Mouse (Mus musculus) intestine, embryonic 14.5 days (tissue): ENCODE results near the gene BC003965. TPM values are rescaled to one million over a fixed set of nuclear protein-coding genes. Genes with fewer than 3 reads are reported as not detected.

Experiments
- ATAC-seq: fragments of 200-750 bp; cut with Nextera tagmentation; replicated peaks from 2 replicates; pipeline ENCODE4 v1.8.0; 2017; ENCODE audit warnings: low read depth, moderate number of reproducible peaks, moderate TSS enrichment, moderate library complexity; ENCODE audit not compliant: low FRiP score, low TSS enrichment
- DNase-seq: peaks from one replicate; pipeline ENCODE4 v3.0.0-alpha.2; 2018; ENCODE audit warnings: low spot score
- H3K27ac ChIP-seq: fragments of 300-500 bp; sonication (generic); 2 replicates; pipeline ENCODE4 v1.5.1; 2014; ENCODE audit warnings: low read depth, mild to moderate bottlenecking, control low read depth
- H3K27me3 ChIP-seq: fragments of 300-500 bp; sonication (generic); replicated peaks from 2 replicates; pipeline ENCODE4 v1.6.1; 2014; ENCODE audit warnings: low read length, control low read depth; ENCODE audit not compliant: control insufficient read depth, insufficient read depth
- H3K36me3 ChIP-seq: fragments of 300-500 bp; sonication (generic); 2 replicates; pipeline ENCODE4 v1.6.1; 2014; ENCODE audit warnings: low read length, control low read depth; ENCODE audit not compliant: control insufficient read depth, insufficient read depth
- H3K4me1 ChIP-seq: fragments of 300-500 bp; sonication (generic); replicated peaks from 2 replicates; pipeline ENCODE4 v1.6.1; 2014; ENCODE audit warnings: low read length, control low read depth, mixed read lengths; ENCODE audit not compliant: control insufficient read depth, insufficient read depth
- H3K4me2 ChIP-seq: fragments of 300-500 bp; sonication (generic); 2 replicates; pipeline ENCODE4 v1.6.1; 2014; ENCODE audit warnings: low read length
- H3K4me3 ChIP-seq: fragments of 300-500 bp; sonication (generic); 2 replicates; pipeline ENCODE4 v1.5.1; 2014; ENCODE audit warnings: low read depth, low read length, control low read depth, mixed read lengths
- H3K9ac ChIP-seq: fragments of 300-500 bp; sonication (generic); 2 replicates; pipeline ENCODE4 v1.6.1; 2014; ENCODE audit warnings: mild to moderate bottlenecking, low read length
- H3K9me3 ChIP-seq: fragments of 300-500 bp; sonication (generic); 2 replicates; pipeline ENCODE4 v1.6.1; 2016; ENCODE audit warnings: low read length, control low read depth; ENCODE audit not compliant: control insufficient read depth
- WGBS: fragments of 180-500 bp; shearing (Covaris S2); extraction: QIAGEN DNeasy Blood & Tissue Kit; methylation state at CpG from one replicate; pipeline ENCODE4 v1.1.7; 2014; 5-methylcytosine and 5-hydroxymethylcytosine counted together
- polyA plus RNA-seq: library from polyadenylated mRNA; unstranded; fragments of >200 nt; fragmentation: Nextera tagmentation; extraction: Ambion mirVana; gene quantifications from 2 replicates; pipeline ENCODE4 v1.2.1, GENCODE M21; 2014

Gene BC003965
- polyA plus RNA-seq, 1 experiment from 2014 or later, result 36.9 TPM

- Histone ChIP-seq H3K4me2 (no peak overlapping the region), H3K9ac (no peak overlapping the region), H3K27me3 (no peaks in the 10 kb centered on the region), H3K4me1 (no peaks in the 10 kb centered on the region), H3K36me3 (no peaks in the 10 kb centered on the region), H3K9me3 (no peaks in the 10 kb centered on the region), H3K27ac (no peak overlapping the region), H3K4me3 (no peak overlapping the region)
- DNase-seq, result no peak
- WGBS, result 85% methylated on average over 2 of the region's 2 CpGs
- no peak for ATAC-seq
These were observed 14.6 kb upstream of the BC003965 start for GRCm38 (mm10) chr17:25169706-25170105.

DNA sequence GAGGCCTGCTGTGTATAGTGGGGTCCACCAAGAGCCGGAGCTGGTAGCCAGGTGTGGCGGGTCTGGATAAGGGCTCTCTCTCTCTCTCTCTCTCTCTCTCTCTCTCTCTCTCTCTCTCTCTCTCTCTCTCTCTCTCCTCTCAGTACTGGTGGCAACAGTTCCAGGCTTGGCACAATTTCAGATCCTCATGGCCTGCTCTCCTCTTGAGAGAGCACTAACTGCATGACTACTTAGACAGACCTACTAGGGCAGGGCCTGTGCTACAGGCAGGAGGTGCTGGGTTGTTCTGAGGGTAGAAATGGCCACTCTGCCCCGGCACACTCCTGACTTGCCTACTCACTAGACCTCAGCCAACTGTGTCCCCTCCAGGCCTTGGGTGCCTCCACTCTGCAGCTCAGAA is 11.8 kb upstream of the BC003965 start:
- no peaks in the 10 kb centered on the region for H3K27me3 ChIP-seq
- ATAC-seq, result no peak
- DNase-seq, result no peak
- WGBS, result 80% methylated on average over 3 of the region's 3 CpGs
- H3K9me3 ChIP-seq, result no peaks in the 10 kb centered on the region
- H3K4me2 ChIP-seq, result no peak overlapping the region
- no peak overlapping the region for H3K4me3 ChIP-seq
- no peaks in the 10 kb centered on the region for H3K36me3 ChIP-seq
- no peak overlapping the region for H3K9ac ChIP-seq
- H3K27ac ChIP-seq, result no peak overlapping the region
- H3K4me1 ChIP-seq, result no peaks in the 10 kb centered on the region

GRCm38 (mm10) chr17:25175411-25175810 is 8.9 kb upstream of the BC003965 start, which contains the start of gene Gm38655:
Gene Gm38655 (minus strand): TSS chr17:25175471.
- H3K36me3 ChIP-seq, result no peaks in the 10 kb centered on the region
- DNase-seq (no peak), ATAC-seq (peak; percentile 81)
- WGBS, result 63% methylated on average over 9 of the region's 9 CpGs
- no peaks in the 10 kb centered on the region for H3K27me3 ChIP-seq
- H3K27ac ChIP-seq, result no peak within 1 kb of the TSS
- H3K4me3 ChIP-seq, result no peak within 1 kb of the TSS
- H3K9me3 ChIP-seq, result no peaks in the 10 kb centered on the region
- no peak within 1 kb of the TSS for H3K4me2 ChIP-seq
- H3K9ac ChIP-seq, result no peak within 1 kb of the TSS
- no peaks in the 10 kb centered on the region for H3K4me1 ChIP-seq

DNA sequence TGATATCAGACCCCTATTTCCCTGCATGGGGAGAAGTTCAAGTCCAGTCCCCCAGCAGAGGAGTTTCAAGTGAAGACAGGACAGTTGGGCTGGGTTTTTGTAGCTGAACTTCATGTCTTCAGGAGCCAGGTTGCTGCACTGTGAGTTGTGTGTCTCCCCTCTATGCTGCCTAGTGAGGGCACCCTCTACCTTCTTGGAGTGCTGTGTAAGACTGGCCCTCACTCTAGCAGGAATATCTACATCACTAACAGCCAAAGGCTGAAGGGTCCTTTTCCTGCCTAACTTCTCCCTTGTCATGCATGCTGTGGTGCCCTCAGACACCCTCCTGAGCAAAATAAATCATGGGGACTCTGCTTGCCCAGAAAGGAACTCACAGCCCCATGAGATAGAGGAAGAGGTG is 1.1 kb upstream of the BC003965 start:
- Histone ChIP-seq H3K4me2 (peak overlapping the region; percentile 83), H3K9me3 (no peaks in the 10 kb centered on the region), H3K36me3 (peaks cover 9% of the 10 kb centered on the region; the same call in 1 of the 2 replicates), H3K4me3 (no peak overlapping the region), H3K9ac (no peak overlapping the region), H3K27me3 (no peaks in the 10 kb centered on the region), H3K4me1 (peaks cover 12% of the 10 kb centered on the region), H3K27ac (no peak overlapping the region)
- no peak for DNase-seq
- no peak for ATAC-seq

GRCm38 (mm10) chr17:25184961-25185360 is 607 bp downstream of the BC003965 start:
- DNase-seq (peak; percentile 53), ATAC-seq (peak; percentile 21)
- H3K4me3 ChIP-seq, result peak overlapping the region; percentile 92
- peaks cover 9% of the 10 kb centered on the region; the same call in 1 of the 2 replicates for H3K36me3 ChIP-seq
- H3K27me3 ChIP-seq, result no peaks in the 10 kb centered on the region
- H3K9ac ChIP-seq, result peak overlapping the region; percentile 63
- H3K4me2 ChIP-seq, result peak overlapping the region; percentile 78
- peaks cover 20% of the 10 kb centered on the region for H3K4me1 ChIP-seq
- 7% methylated on average over 17 of the region's 17 CpGs for WGBS
- no peaks in the 10 kb centered on the region for H3K9me3 ChIP-seq
- H3K27ac ChIP-seq, result peak overlapping the region; percentile 86; the same call in 1 of the 2 replicates

DNA sequence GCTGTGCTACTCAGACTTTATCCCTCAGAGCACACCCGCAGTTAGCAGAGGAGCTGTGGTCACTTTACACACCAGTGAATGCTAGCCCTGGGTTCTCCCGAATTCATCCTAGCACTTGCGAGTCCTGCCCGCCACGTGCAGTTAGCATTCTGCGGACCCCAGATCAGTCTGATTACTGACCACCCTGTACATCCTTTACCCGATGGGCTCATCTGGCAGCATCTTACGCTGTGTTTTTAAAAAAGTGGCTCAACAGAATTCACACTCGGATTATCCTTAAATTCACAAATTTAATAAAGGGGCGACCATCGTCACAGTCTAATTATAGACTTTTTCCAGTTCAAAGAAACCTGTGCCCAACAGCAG is 3.4 kb downstream of the BC003965 start:
- no peaks in the 10 kb centered on the region for H3K27me3 ChIP-seq
- peaks cover 21% of the 10 kb centered on the region for H3K36me3 ChIP-seq
- peak overlapping the region; percentile 77 for H3K27ac ChIP-seq
- 5% methylated on average over 11 of the region's 11 CpGs for WGBS
- H3K9me3 ChIP-seq, result no peaks in the 10 kb centered on the region
- peaks cover 20% of the 10 kb centered on the region for H3K4me1 ChIP-seq
- H3K4me2 ChIP-seq, result peak overlapping the region; percentile 85
- DNase-seq (peak; percentile 56), ATAC-seq (no peak)
- peak overlapping the region; percentile 84 for H3K4me3 ChIP-seq
- peak overlapping the region; percentile 91 for H3K9ac ChIP-seq

- H3K27me3 ChIP-seq, result no peaks in the 10 kb centered on the region
These were observed 4.0 kb downstream of the BC003965 start, which contains the start of gene Unkl for GRCm38 (mm10) chr17:25188150-25189031. Gene Unkl (plus strand): TSS chr17:25188397.

GRCm38 (mm10) chr17:25189091-25189490 is 4.7 kb downstream of the BC003965 start:
- Histone ChIP-seq H3K9ac (peak overlapping the region; percentile 91), H3K27ac (no peak overlapping the region), H3K4me3 (peak overlapping the region; percentile 84), H3K9me3 (no peaks in the 10 kb centered on the region), H3K4me2 (peak overlapping the region; percentile 85), H3K27me3 (no peaks in the 10 kb centered on the region), H3K36me3 (peaks cover 27% of the 10 kb centered on the region), H3K4me1 (peaks cover 17% of the 10 kb centered on the region)
- WGBS, result 4% methylated on average over 16 of the region's 16 CpGs
- DNase-seq, result no peak
- ATAC-seq, result peak; percentile 2; the same call in 1 of the 2 replicates

More at GRCm38 (mm10) chr17:25188150-25189031, 4.0 kb downstream of the BC003965 start, which contains the start of gene Unkl:
- no peaks in the 10 kb centered on the region for H3K9me3 ChIP-seq
- ATAC-seq, result peak; percentile 39; the same call in 1 of the 2 replicates
- H3K4me1 ChIP-seq, result peaks cover 20% of the 10 kb centered on the region
- under 1% methylated on average over 90 of the region's 104 CpGs for WGBS
- peak; percentile 86 for DNase-seq
- H3K4me3 ChIP-seq, result peak within 1 kb of the TSS; percentile 84
- H3K9ac ChIP-seq, result peak within 1 kb of the TSS; percentile 91
- H3K4me2 ChIP-seq, result peak within 1 kb of the TSS; percentile 85
- peak within 1 kb of the TSS; percentile 77 for H3K27ac ChIP-seq
- H3K36me3 ChIP-seq, result peaks cover 26% of the 10 kb centered on the region
